Mouse (Mus musculus) left cerebral cortex, adult 2 months (tissue): ENCODE measurements at regions not wholly inside any gene's neighbourhood (a gene's known extent, or its start where the extent isn't known, plus 50 kb on each side); places are given as distances from the start of the nearest gene placed in this dataset.

ENCODE experiments used
- DNase-seq, 2 experiments: peaks; one replicate each; pipeline ENCODE4 v3.0.0; 2021 to 2022; ENCODE audit warnings: low spot score in 2 of 2, mixed read lengths in 1 of 2; ENCODE audit errors: extremely low spot score in 1 of 2
- H3K27ac ChIP-seq: fragments of 200-600 bp; 2 replicates; pipeline ENCODE4 v1.8.1; 2022
- H3K4me3 ChIP-seq: fragments of 200-600 bp; 2 replicates; pipeline ENCODE4 v1.8.1; 2022
- CTCF ChIP-seq: fragments of 200-600 bp; IDR thresholded peaks from 2 replicates; pipeline ENCODE4 v1.8.1; 2022; ENCODE audit warnings: antibody characterized with exemption, mild to moderate bottlenecking, moderate library complexity
- intact Hi-C: fragments of 180-260 bp; cut with DNase I; formaldehyde crosslinking; loops from one replicate; pipeline ENCODE4 v1.15.1; 2025

GRCm38 (mm10) chr3:51170225-51170852, 53.9 kb upstream of the Noct start:
- intact Hi-C loops: loop anchor here (2.0 to 5.0 kb wide), 3 partner anchors 264 to 868 kb away; no protein-coding TSS in a partner anchor
- no peak; the same call in none of the 2 replicates for TF ChIP-seq CTCF
- H3K4me3 ChIP-seq: no peak overlapping the region
- no peak overlapping the region for H3K27ac ChIP-seq
- peak; percentile 86 to 92 for DNase-seq
